Mouse (Mus musculus) splenic B cell, adult 2 months (primary cell): ENCODE results near the gene Ankrd12.

Experiments used
- DNase-seq: peaks from one replicate; pipeline ENCODE4 v3.0.0-alpha.2; 2011; ENCODE audit warnings: low read depth, low spot score
- H3K27me3 ChIP-seq: 2 replicates; pipeline ENCODE4 v1.6.1; 2012; ENCODE audit warnings: mild to moderate bottlenecking, low read length, moderate library complexity, mixed read lengths; ENCODE audit not compliant: control insufficient read depth, poor library complexity, insufficient read depth, severe bottlenecking
- H3K36me3 ChIP-seq: 2 replicates; pipeline ENCODE4 v1.6.1; 2012; ENCODE audit warnings: mild to moderate bottlenecking, low read length, moderate library complexity, mixed read lengths; ENCODE audit not compliant: control insufficient read depth, poor library complexity, insufficient read depth, severe bottlenecking

Ankrd12 gene

GRCm38 (mm10) chr17:65945420-65945819 is 131.5 kb downstream of the Ankrd12 start:
- Histone ChIP-seq H3K27me3 (peaks cover 2% of the 10 kb centered on the region; the same call in 1 of the 2 replicates), H3K36me3 (0 out of 2 replicates have a peak, but pooled peaks cover 2% of the 10 kb centered on the region)
- DNase-seq = no peak

GRCm38 (mm10) chr17:65942394-65942793 is 134.5 kb downstream of the Ankrd12 start:
- no peaks in the 10 kb centered on the region for H3K36me3 ChIP-seq
- H3K27me3 ChIP-seq = no peaks in the 10 kb centered on the region
- DNase-seq = no peak

GRCm38 (mm10) chr17:65941275-65941674 is 135.6 kb downstream of the Ankrd12 start:
- no peaks in the 10 kb centered on the region for H3K36me3 ChIP-seq
- DNase-seq = peak; percentile 25
- no peaks in the 10 kb centered on the region for H3K27me3 ChIP-seq

- DNase-seq = peak; percentile 80
- Histone ChIP-seq H3K36me3 (no peaks in the 10 kb centered on the region), H3K27me3 (no peaks in the 10 kb centered on the region)
Observed at GRCm38 (mm10) chr17:65940221-65940620, 136.7 kb downstream of the Ankrd12 start.

- DNase-seq = peak; percentile 46
- no peaks in the 10 kb centered on the region for H3K27me3 ChIP-seq
- H3K36me3 ChIP-seq = no peaks in the 10 kb centered on the region
Observed at GRCm38 (mm10) chr17:65939461-65940192, 137.3 kb downstream of the Ankrd12 start.

- no peaks in the 10 kb centered on the region for H3K27me3 ChIP-seq
- no peak for DNase-seq
- no peaks in the 10 kb centered on the region for H3K36me3 ChIP-seq
Observed at GRCm38 (mm10) chr17:65937671-65938070, 139.2 kb downstream of the Ankrd12 start.

- no peaks in the 10 kb centered on the region for H3K36me3 ChIP-seq
- H3K27me3 ChIP-seq = no peaks in the 10 kb centered on the region
- peak; percentile 44 for DNase-seq
Observed at GRCm38 (mm10) chr17:65933741-65934140, 143.1 kb downstream of the Ankrd12 start.

GRCm38 (mm10) chr17:65931525-65931924 is 145.4 kb downstream of the Ankrd12 start:
- DNase-seq = no peak
- no peaks in the 10 kb centered on the region for H3K36me3 ChIP-seq
- H3K27me3 ChIP-seq = no peaks in the 10 kb centered on the region

GRCm38 (mm10) chr17:65930960-65931359 is 145.9 kb downstream of the Ankrd12 start:
- DNase-seq = no peak
- Histone ChIP-seq H3K27me3 (no peaks in the 10 kb centered on the region), H3K36me3 (no peaks in the 10 kb centered on the region)

GRCm38 (mm10) chr17:65930158-65930826 is 146.6 kb downstream of the Ankrd12 start:
- Histone ChIP-seq H3K36me3 (peaks cover 4% of the 10 kb centered on the region), H3K27me3 (no peaks in the 10 kb centered on the region)
- no peak for DNase-seq

GRCm38 (mm10) chr17:65929319-65929978 is 147.4 kb downstream of the Ankrd12 start:
- no peak for DNase-seq
- peaks cover 4% of the 10 kb centered on the region for H3K36me3 ChIP-seq
- H3K27me3 ChIP-seq = no peaks in the 10 kb centered on the region

GRCm38 (mm10) chr17:65927077-65927476 is 149.8 kb downstream of the Ankrd12 start:
- Histone ChIP-seq H3K36me3 (peaks cover 11% of the 10 kb centered on the region), H3K27me3 (no peaks in the 10 kb centered on the region)
- DNase-seq = no peak

GRCm38 (mm10) chr17:65924218-65924617 is 152.7 kb downstream of the Ankrd12 start:
- no peak for DNase-seq
- Histone ChIP-seq H3K36me3 (peaks cover 14% of the 10 kb centered on the region), H3K27me3 (no peaks in the 10 kb centered on the region)

- no peak for DNase-seq
- Histone ChIP-seq H3K36me3 (peaks cover 14% of the 10 kb centered on the region), H3K27me3 (no peaks in the 10 kb centered on the region)
Observed at GRCm38 (mm10) chr17:65921975-65922374, 154.9 kb downstream of the Ankrd12 start.

GRCm38 (mm10) chr17:65919235-65919634 is 157.7 kb downstream of the Ankrd12 start:
- no peak for DNase-seq

More at GRCm38 (mm10) chr17:65919235-65919634, 157.7 kb downstream of the Ankrd12 start:
- H3K36me3 ChIP-seq = peaks cover 10% of the 10 kb centered on the region; the same call in 1 of the 2 replicates
- no peaks in the 10 kb centered on the region for H3K27me3 ChIP-seq
